Mouse (Mus musculus) CH12F3 (cell line): ENCODE results near the gene Chmp4b.

ENCODE experiments used
- in situ Hi-C: fragments of 300-500 bp; cut with MboI; formaldehyde crosslinking; loops from 2 replicates; pipeline ENCODE4 v1.14.3; 2020; ENCODE audit warnings: low sequenced_read_pairs

Chmp4b gene

GRCm38 (mm10) chr2:154680337-154680736 lies 28.8 kb downstream of the Chmp4b start:
- in situ Hi-C loops: no loop called here

- in situ Hi-C loops: no loop called here
These were observed 29.4 kb downstream of the Chmp4b start for GRCm38 (mm10) chr2:154680941-154681340.

DNA sequence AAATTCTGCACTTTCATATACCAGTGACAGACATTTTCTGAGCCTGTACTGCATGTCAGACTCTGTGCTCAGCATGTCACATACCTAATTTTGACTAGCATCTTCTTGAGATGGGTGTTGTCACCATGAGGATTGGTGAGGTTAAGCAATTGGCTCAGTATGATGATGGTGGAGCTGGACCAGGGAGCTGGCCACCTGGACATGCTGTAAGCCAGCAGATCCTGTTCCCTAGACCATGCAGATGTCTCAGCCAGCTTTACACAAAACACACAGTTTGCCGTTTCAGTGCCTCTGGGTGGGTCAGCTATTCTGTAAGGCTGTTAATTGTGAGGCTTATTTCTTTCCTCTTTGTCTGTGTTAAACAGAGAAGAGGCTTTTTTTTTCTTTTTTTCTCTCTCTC lies 31.2 kb downstream of the Chmp4b start:
- in situ Hi-C loops: no loop called here

- in situ Hi-C loops: no loop called here
These were observed 33.5 kb downstream of the Chmp4b start for GRCm38 (mm10) chr2:154684901-154685470.

DNA sequence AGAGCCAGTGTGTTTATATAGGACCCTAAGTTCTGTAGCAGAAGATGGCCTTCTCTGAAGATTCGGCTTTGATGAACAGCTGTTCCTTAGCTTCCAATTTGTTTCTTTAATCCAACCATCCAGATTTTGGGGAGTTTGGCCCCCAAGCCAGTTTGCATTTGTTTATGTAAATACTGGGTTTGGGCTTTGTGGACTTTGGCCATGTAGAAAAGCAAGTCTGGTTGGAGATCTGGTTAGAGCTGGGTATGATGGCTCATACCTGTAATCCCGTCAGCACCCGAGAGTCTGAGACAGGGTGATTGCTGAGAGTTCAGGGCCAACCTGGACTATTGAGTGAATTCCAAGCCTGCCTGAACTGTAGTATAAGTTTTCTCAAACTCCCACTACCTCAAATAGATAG lies 34.3 kb downstream of the Chmp4b start:
- in situ Hi-C loops: no loop called here

DNA sequence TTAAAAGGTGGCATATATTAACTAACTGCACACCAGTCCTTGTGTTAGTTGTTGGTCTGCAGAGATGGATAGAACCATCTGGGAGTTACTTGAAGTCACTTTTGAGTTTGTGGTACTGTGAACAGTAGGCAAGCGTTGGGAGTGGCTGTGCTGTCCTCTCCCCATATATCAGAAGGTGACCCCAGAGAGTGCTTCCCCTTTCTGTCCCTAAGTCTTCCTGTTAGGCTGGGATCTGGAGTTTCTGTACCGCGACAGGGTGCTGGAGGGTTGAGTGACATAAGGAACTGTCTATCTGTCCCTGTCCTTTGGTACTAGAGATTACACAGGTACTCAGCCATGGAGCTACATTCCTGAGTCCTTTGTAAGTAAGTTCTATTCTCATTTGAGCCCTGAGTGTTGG lies 35.3 kb downstream of the Chmp4b start:
- in situ Hi-C loops: no loop called here

- in situ Hi-C loops: no loop called here
These were observed 37.9 kb downstream of the Chmp4b start for GRCm38 (mm10) chr2:154689391-154689790.

- in situ Hi-C loops: no loop called here
These were observed 39.5 kb downstream of the Chmp4b start for GRCm38 (mm10) chr2:154690959-154691358.

GRCm38 (mm10) chr2:154693186-154693940 lies 41.9 kb downstream of the Chmp4b start:
- in situ Hi-C loops: no loop called here

DNA sequence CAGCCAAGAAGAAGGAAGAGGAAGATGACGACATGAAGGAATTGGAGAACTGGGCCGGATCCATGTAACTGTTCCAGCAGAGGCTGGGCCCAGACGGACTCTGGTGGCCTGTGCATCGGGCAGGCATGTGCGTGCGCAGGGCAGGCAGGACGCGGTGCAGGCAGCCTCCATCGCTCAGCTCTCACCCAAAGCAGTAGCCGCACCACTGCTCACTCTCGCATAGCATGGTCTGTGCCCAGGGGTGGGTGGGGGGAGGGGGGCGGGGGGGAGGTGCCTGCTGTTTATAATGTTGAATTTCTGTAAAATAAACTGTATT lies 42.4 kb downstream of the Chmp4b start:
- in situ Hi-C loops: no loop called here

GRCm38 (mm10) chr2:154695690-154696089 lies 44.2 kb downstream of the Chmp4b start:
- in situ Hi-C loops: no loop called here

DNA sequence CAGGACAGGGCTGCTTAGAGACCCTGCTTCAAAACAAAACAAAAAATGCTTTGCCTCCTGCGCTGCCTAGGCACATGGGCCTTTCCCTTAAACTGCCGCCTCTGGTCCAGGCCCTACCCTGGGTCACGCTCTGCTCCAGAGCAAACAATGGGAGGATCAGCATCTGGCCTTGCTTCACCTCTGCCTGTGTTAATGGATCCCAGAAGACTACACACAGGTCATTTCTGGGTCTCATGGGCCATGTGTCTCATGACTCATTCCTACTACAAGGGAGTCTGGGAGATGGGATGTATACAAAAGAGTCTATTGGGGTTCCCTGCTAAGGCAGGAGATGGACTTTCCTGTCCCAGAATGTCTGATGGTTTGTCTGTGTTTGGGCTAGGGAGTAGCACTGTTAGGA lies 45.2 kb downstream of the Chmp4b start:
- in situ Hi-C loops: no loop called here

DNA sequence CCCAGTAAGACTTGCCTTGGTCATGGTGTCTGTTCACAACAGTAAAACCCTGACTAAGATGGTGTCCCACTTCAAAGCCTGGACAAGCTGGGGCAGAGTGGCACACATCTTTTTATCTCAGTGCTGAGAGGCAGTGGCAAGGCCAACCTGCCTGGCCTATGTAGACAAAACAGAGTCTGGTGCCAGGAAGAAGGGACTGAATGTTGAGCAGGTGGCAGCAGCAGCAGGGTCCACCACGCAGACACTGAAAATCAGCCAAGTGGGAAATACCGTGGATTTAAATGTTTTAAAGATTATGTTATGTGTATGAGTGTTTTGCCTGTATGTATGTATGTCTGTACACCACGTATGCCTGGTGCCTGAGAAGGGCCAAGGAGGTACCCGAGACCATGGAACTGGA lies 47.9 kb downstream of the Chmp4b start:
- in situ Hi-C loops: no loop called here

DNA sequence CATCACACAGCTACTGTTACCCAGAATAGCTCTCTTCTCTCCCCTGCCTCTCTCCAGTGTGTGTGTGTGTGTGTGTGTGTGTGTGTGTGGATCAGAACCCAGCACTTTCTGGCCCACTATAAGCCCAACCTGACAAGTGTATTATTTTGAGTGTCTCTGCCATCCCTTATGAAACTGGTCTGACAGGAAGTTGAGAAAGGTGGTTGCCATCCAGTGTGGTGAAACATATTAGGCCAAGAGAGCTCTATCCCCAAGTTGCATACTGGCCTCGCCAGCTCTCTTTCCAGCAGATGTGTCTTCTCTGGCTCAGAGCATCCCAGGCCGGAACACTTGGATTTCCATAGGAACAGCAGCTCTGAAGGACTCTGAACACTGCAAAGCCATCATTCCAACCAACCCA lies 48.7 kb downstream of the Chmp4b start:
- in situ Hi-C loops: no loop called here

- in situ Hi-C loops: no loop called here
These were observed 51.3 kb downstream of the Chmp4b start for GRCm38 (mm10) chr2:154702637-154703315.

GRCm38 (mm10) chr2:154706526-154707280 lies 55.2 kb downstream of the Chmp4b start:
- in situ Hi-C loops: loop anchor here (5.0 kb wide), 1 partner anchor 151 kb away; no protein-coding TSS in a partner anchor

DNA sequence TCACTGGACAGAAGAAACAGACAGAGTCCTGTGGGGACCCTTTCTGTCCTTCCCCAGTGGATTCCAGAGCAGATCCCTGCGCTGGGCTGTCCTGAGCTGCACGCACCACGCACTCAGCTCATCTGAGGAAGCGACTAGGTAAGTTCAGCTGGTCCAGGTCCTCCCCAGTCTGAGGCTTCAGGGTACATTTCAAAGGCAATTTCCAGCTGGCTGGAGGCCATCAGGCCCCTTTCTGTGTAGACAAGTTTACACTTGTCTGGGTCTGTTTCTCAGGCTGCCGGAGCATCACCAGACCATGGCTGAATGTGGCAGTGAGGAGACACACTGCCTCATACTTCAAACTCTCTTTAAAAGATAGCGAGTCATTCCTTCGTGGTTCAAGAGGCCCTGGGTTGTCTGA lies 55.8 kb downstream of the Chmp4b start:
- in situ Hi-C loops: loop anchor here (5.0 kb wide), 1 partner anchor 150 kb away; no protein-coding TSS in a partner anchor

DNA sequence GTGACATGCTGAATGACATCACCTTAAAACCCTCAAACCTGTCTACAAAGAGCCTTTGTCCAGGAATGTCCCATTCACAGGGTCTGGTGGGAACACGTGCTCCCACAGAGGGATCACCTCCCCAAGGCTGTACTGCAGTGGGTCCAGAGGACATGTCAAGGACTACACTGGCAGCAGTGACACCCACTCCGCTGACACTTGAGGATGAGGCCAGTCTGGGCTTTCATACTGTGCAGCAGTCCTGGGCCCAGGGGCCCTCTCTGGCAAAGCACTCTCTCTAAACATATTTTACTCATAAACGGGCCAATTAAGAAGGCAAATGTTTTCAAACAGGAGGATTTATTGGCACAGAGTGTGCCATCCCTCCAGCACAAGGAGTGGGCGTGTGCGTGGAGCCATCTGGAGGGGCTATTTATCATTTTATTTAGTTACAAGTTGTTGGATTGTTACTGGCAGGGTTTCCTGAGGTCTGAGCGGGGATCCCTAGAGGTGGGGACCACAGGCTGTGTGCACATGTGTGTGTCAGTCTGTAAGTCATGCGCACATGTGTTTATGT lies 56.4 kb downstream of the Chmp4b start:
- in situ Hi-C loops: loop anchor here (5.0 kb wide), 1 partner anchor 149 kb away; no protein-coding TSS in a partner anchor

GRCm38 (mm10) chr2:154711701-154712100 lies 60.2 kb downstream of the Chmp4b start:
- in situ Hi-C loops: no loop called here

DNA sequence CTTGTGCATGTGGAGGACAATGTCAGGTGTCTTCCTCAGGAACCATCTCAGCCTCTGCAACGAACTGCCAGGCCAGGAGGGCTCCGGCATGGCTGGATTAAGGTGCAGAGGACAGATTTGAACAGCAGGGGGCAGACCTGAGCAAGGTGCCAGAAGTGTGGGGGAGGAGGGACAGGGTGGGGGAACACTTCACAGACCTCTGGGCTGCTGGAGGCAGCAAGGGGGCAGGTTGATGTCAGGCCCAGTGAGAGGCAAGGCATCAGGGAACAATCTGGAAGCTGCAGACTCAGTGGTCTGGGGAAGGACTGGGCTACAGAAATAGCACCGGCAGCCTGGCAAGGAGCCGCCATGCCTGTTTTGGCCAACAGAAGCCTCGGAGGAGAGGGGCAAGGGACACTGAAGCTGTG lies 60.8 kb downstream of the Chmp4b start:
- in situ Hi-C loops: no loop called here

- in situ Hi-C loops: no loop called here
These were observed 61.6 kb downstream of the Chmp4b start for GRCm38 (mm10) chr2:154713083-154713482.
